8 mouse cellular contexts compared by ENCODE assay signal in the genomic region with DNA sequence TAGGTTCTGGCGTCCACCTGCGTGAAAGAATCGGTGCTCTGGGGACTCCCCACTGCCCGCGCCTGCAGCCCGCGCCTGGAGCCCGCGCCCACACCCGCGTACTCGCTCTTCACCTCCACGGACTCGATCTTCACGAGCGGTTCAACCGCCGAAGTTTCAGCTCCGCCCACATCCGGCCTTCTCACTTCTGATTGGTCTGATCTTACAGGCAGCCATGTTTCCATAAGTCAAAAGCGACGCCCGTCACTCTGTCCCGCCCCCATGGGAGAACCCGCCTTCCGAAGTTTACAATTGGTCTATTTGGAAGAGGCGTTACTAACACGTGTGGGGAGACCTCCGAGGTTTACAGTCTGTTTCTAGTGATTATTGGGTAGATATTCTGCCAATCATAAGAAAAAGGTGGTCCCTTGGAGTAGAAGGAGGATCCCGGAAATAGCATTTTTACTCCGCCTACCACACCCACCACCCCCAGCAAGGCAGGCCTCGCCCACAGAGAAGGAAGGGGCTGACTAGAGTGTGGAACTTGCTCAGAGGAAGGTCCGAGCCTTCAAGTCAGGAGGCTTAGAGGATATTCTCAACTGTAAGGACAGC. TPM values are rescaled to one million over a fixed set of nuclear protein-coding genes. Genes with fewer than 3 reads are reported as not detected.
A peak's percentile ranks its signal among the peaks of the same experiment; 100 is the strongest.
DNase-seq lines count a peak whose midpoint lies in the region; ATAC-seq lines count a peak whose summit lies in the region.

Gene Ccdc61, minus strand, starts transcription at position 175 of the 591 bp plus-strand sequence.

- 0% methylated on average over 33 of the region's 33 CpGs for WGBS in lung, embryonic 16.5 days

- H3K9ac ChIP-seq in lung, embryonic 16.5 days (ENCODE audit: low read length), result peak within 1 kb of the TSS; percentile 74

- peak within 1 kb of the TSS; percentile 10; the same call in 1 of the 2 replicates for H3K27ac ChIP-seq in lung, embryonic 16.5 days (ENCODE audit: low read length)

- H3K4me2 ChIP-seq in lung, embryonic 16.5 days (ENCODE audit: low read depth, low read length), result peak within 1 kb of the TSS; percentile 77

- DNase-seq in MEL-GATA-1-ER (ENCODE audit: extremely low read depth, low read depth), result peak; percentile 99
- DNase-seq in cerebellum, adult 8-10 months, result peak; percentile 96
- peak; percentile 99 for DNase-seq in forelimb bud, embryonic 11.5 days (ENCODE audit: low read depth, low spot score)
- peak; percentile 99 for DNase-seq in layer of hippocampus, adult 9-10 months (ENCODE audit: low spot score)
- DNase-seq in ovary, postnatal 10 days (ENCODE audit: low spot score), result peak; percentile 92
- DNase-seq in thymus, postnatal 10 days (ENCODE audit: low spot score in 2 of 2), result peak; percentile 96 to 98

- H3K27me3 ChIP-seq in lung, embryonic 16.5 days (ENCODE audit: control insufficient read depth, insufficient read depth, low read depth, low read length), result no peaks in the 10 kb centered on the region

- peak within 1 kb of the TSS; percentile 74 for H3K4me3 ChIP-seq in lung, embryonic 16.5 days (ENCODE audit: low read length)

- H3K9me3 ChIP-seq in lung, embryonic 16.5 days (ENCODE audit: control insufficient read depth, low read length), result no peaks in the 10 kb centered on the region

- H3K36me3 ChIP-seq in lung, embryonic 16.5 days (ENCODE audit: control insufficient read depth, insufficient read depth, low read length), result no peaks in the 10 kb centered on the region

- ATAC-seq in hematopoietic stem cell, adult 5-6 weeks (replicated peaks in 1 of 2; ENCODE audit: insufficient read depth in 1 of 2, low FRiP score in 2 of 2, low TSS enrichment in 1 of 2, low read depth in 1 of 2, poor library complexity in 2 of 2, severe bottlenecking in 2 of 2), result peak; percentile 98
- peak; percentile 99 for ATAC-seq in lung, embryonic 16.5 days (ENCODE audit: low read depth)

- peaks cover 16% of the 10 kb centered on the region for H3K4me1 ChIP-seq in lung, embryonic 16.5 days (replicated peaks; ENCODE audit: control insufficient read depth, insufficient read depth, low read length)

RNA-seq across cellular contexts. Expression of gene Ccdc61, which starts in this region (rescaled TPM):
- total RNA-seq in hematopoietic stem cell, adult 5-6 weeks (2017), result 12.6 and 15.5 TPM in 2 replicates
- 30.8 and 32.7 TPM in 2 replicates for polyA plus RNA-seq in lung, embryonic 16.5 days (2015; fragmentation: Nextera tagmentation; extraction: Ambion mirVana)

Comparison
In these comparisons a context has a peak if more than half of its experiments do, and no peak if none do; other contexts are left out.
1. Peak in every context shown above with its lines: DNase-seq, ATAC-seq, H3K4me3 ChIP-seq and H3K27ac ChIP-seq.